ENCODE assay signal across 9 mouse cellular contexts in genomic region chr1:92371357-92371981, GRCm38 (mm10).
DNase-seq lines count a peak whose midpoint lies in the region; ATAC-seq and TF ChIP-seq lines count a peak whose summit lies in the region.
"Had no signal": no experiment of that assay in that cellular context is flagged by ENCODE, and none has a peak within 500 bp of the region (broad histone marks: within the 10 kb centered on the region; RNA-seq: fewer than 3 reads in every experiment).

No protein-coding gene starts in this region.

- intact Hi-C loops in heart, postnatal 25 days (cut with DNase I): no loop called here

- no peak for ATAC-seq in heart, postnatal 0 days (ENCODE audit: insufficient read depth, low read depth)
- ATAC-seq in neural tube, embryonic 12.5 days (ENCODE audit: low FRiP score, low read depth): peak; percentile 48

- 57% methylated on average over 11 of the region's 11 CpGs for WGBS in heart, postnatal 0 days
- 28% methylated on average over 11 of the region's 11 CpGs for WGBS in neural tube, embryonic 12.5 days

- H3K9me3 ChIP-seq in heart, postnatal 0 days (replicated peaks; ENCODE audit: control insufficient read depth, low read length): no peaks in the 10 kb centered on the region
- H3K9me3 ChIP-seq in neural tube, embryonic 12.5 days: no peaks in the 10 kb centered on the region

- peak; percentile 47 for DNase-seq in heart, postnatal 0 days (ENCODE audit: low spot score)
- no peak for DNase-seq in heart, postnatal 25 days (ENCODE audit: low spot score)
- peak; percentile 61 for DNase-seq in R1 (ENCODE audit: low read depth, low spot score)
- peak; percentile 31 for DNase-seq in fibroblast of lung, adult 2 months (ENCODE audit: low read depth)
- DNase-seq in left cerebral cortex, adult 18-20 months (ENCODE audit: low spot score in 2 of 2): peak; percentile 20 to 48
- DNase-seq in Muller cell, postnatal 12 days (ENCODE audit: inconsistent ontology term): no peak
- no peak for DNase-seq in liver

- no peak for TF ChIP-seq CTCF in heart, postnatal 0 days (IDR thresholded peaks at IDR 0.05; ENCODE audit: low read depth)

- no peak overlapping the region for H3K4me2 ChIP-seq in heart, postnatal 0 days (ENCODE audit: low read depth, low read length)
- peak overlapping the region; percentile 27; the same call in 1 of the 2 replicates for H3K4me2 ChIP-seq in neural tube, embryonic 12.5 days (replicated peaks)

- H3K4me1 ChIP-seq in heart, postnatal 0 days (ENCODE audit: control insufficient read depth, insufficient read depth): peaks cover 9% of the 10 kb centered on the region; the same call in 1 of the 2 replicates
- H3K4me1 ChIP-seq in neural tube, embryonic 12.5 days: peaks cover 12% of the 10 kb centered on the region

- TF ChIP-seq EP300 in heart, postnatal 0 days (IDR thresholded peaks at IDR 0.05; ENCODE audit: low read depth): no peak

- H3K27me3 ChIP-seq in heart, postnatal 0 days (ENCODE audit: control insufficient read depth, insufficient read depth, low read length): no peaks in the 10 kb centered on the region
- no peaks in the 10 kb centered on the region for H3K27me3 ChIP-seq in neural tube, embryonic 12.5 days (replicated peaks)

- no peak overlapping the region for H3K4me3 ChIP-seq in heart, postnatal 0 days (ENCODE audit: low read depth, low read length)
- no peak overlapping the region for H3K4me3 ChIP-seq in neural tube, embryonic 12.5 days

- H3K36me3 ChIP-seq in heart, postnatal 0 days (replicated peaks; ENCODE audit: control insufficient read depth, insufficient read depth, low read length): no peaks in the 10 kb centered on the region
- H3K36me3 ChIP-seq in neural tube, embryonic 12.5 days: no peaks in the 10 kb centered on the region

- H3K27ac ChIP-seq in heart, postnatal 0 days (ENCODE audit: low read depth): no peak overlapping the region
- H3K27ac ChIP-seq in neural tube, embryonic 12.5 days: 0 out of 2 replicates have a peak overlapping the region, but pooled peaks have one; percentile 9
- H3K27ac ChIP-seq: macrophage had no signal

- no peak overlapping the region for H3K9ac ChIP-seq in heart, postnatal 0 days (replicated peaks; ENCODE audit: low read depth, low read length)
- H3K9ac ChIP-seq in neural tube, embryonic 12.5 days: no peak overlapping the region

Comparison
In these comparisons a context has a peak if more than half of its experiments do, and no peak if none do; other contexts are left out.
1. DNase-seq: peak in heart, postnatal 0 days (single experiment), R1 (single experiment), fibroblast of lung, adult 2 months (single experiment) and left cerebral cortex, adult 18-20 months (2 of 2); none in heart, postnatal 25 days (single experiment), Muller cell, postnatal 12 days (single experiment) and liver (single experiment).